Mouse (Mus musculus): ENCODE results near the gene Ttc3. TPM values are rescaled to one million over a fixed set of nuclear protein-coding genes. Genes with fewer than 3 reads are reported as not detected.

Ttc3 gene
- polyA plus RNA-seq, 2 experiments = 9.2 to 20.3 TPM

- Histone ChIP-seq H3K4me3 (ENCODE audit: insufficient read depth in 1 of 2, low read depth in 2 of 2, low read length in 2 of 2) (no peak overlapping the region), H3K27ac (no peak overlapping the region), H3K4me1 (replicated peaks; ENCODE audit: control insufficient read depth in 2 of 2, insufficient read depth in 2 of 2, low read length in 1 of 2) (peaks cover 0 to 8% of the 10 kb centered on the region in 2 experiments; a peak in 2 of 4 replicates), H3K4me2 (ENCODE audit: low read depth) (no peak overlapping the region), H3K9ac (replicated peaks) (no peak overlapping the region), H3K9me3 (ENCODE audit: control insufficient read depth, low read length) (no peaks in the 10 kb centered on the region), H3K36me3 (replicated peaks; ENCODE audit: control insufficient read depth, insufficient read depth, low read depth) (no peaks in the 10 kb centered on the region), H3K27me3 (ENCODE audit: control insufficient read depth, insufficient read depth, low read length) (no peaks in the 10 kb centered on the region)
- DNase-seq (ENCODE audit: low read depth in 3 of 3, low spot score in 3 of 3) (no peak), ATAC-seq (ENCODE audit: insufficient read depth) (no peak)
- 21% methylated on average over 9 of the region's 9 CpGs for WGBS (ENCODE audit: insufficient replicate concordance)
- no peak for TF ChIP-seq EP300 (IDR thresholded peaks at IDR 0.05; ENCODE audit: low read depth)
- no peak for TF ChIP-seq CTCF (IDR thresholded peaks at IDR 0.05; ENCODE audit: low read depth)
These were observed 16.0 kb upstream of the Ttc3 start for GRCm38 (mm10) chr16:94354450-94354849.

- WGBS (ENCODE audit: insufficient replicate concordance) = 28% methylated on average over 7 of the region's 7 CpGs
These were observed 14.4 kb upstream of the Ttc3 start for GRCm38 (mm10) chr16:94356046-94356445.

GRCm38 (mm10) chr16:94356776-94357494 lies 13.5 kb upstream of the Ttc3 start:
- H3K9me3 ChIP-seq (ENCODE audit: control insufficient read depth, low read length) = no peaks in the 10 kb centered on the region
- WGBS (ENCODE audit: insufficient replicate concordance) = 64% methylated on average over 11 of the region's 11 CpGs
- no peak for ATAC-seq (ENCODE audit: insufficient read depth)
- peaks cover 0 to 8% of the 10 kb centered on the region in 2 experiments; a peak in 2 of 4 replicates for H3K4me1 ChIP-seq (replicated peaks; ENCODE audit: control insufficient read depth in 2 of 2, insufficient read depth in 2 of 2, low read length in 1 of 2)
- DNase-seq (ENCODE audit: low read depth in 3 of 3, low spot score in 3 of 3) = no peak
- H3K9ac ChIP-seq (replicated peaks) = no peak overlapping the region
- H3K36me3 ChIP-seq (replicated peaks; ENCODE audit: control insufficient read depth, insufficient read depth, low read depth) = no peaks in the 10 kb centered on the region
- H3K4me3 ChIP-seq (ENCODE audit: insufficient read depth in 1 of 2, low read depth in 2 of 2, low read length in 2 of 2) = no peak overlapping the region
- no peak overlapping the region for H3K4me2 ChIP-seq (ENCODE audit: low read depth)
- H3K27ac ChIP-seq = no peak overlapping the region
- TF ChIP-seq EP300 (IDR thresholded peaks at IDR 0.05; ENCODE audit: low read depth) (no peak), CTCF (IDR thresholded peaks at IDR 0.05; ENCODE audit: low read depth) (no peak)
- H3K27me3 ChIP-seq (ENCODE audit: control insufficient read depth, insufficient read depth, low read length) = no peaks in the 10 kb centered on the region

More at GRCm38 (mm10) chr16:94356046-94356445, 14.4 kb upstream of the Ttc3 start:
- Histone ChIP-seq H3K9me3 (ENCODE audit: control insufficient read depth, low read length) (no peaks in the 10 kb centered on the region), H3K4me3 (ENCODE audit: insufficient read depth in 1 of 2, low read depth in 2 of 2, low read length in 2 of 2) (no peak overlapping the region), H3K27ac (no peak overlapping the region), H3K27me3 (ENCODE audit: control insufficient read depth, insufficient read depth, low read length) (no peaks in the 10 kb centered on the region), H3K36me3 (replicated peaks; ENCODE audit: control insufficient read depth, insufficient read depth, low read depth) (no peaks in the 10 kb centered on the region), H3K9ac (replicated peaks) (no peak overlapping the region), H3K4me1 (replicated peaks; ENCODE audit: control insufficient read depth in 2 of 2, insufficient read depth in 2 of 2, low read length in 1 of 2) (peaks cover 0 to 8% of the 10 kb centered on the region in 2 experiments; a peak in 2 of 4 replicates), H3K4me2 (ENCODE audit: low read depth) (no peak overlapping the region)
- TF ChIP-seq CTCF (IDR thresholded peaks at IDR 0.05; ENCODE audit: low read depth) (no peak), EP300 (IDR thresholded peaks at IDR 0.05; ENCODE audit: low read depth) (no peak)
- no peak for ATAC-seq (ENCODE audit: insufficient read depth)
- DNase-seq (ENCODE audit: low read depth in 3 of 3, low spot score in 3 of 3) = no peak

GRCm38 (mm10) chr16:94358091-94358490 lies 12.3 kb upstream of the Ttc3 start:
- no peak for TF ChIP-seq CTCF (IDR thresholded peaks at IDR 0.05; ENCODE audit: low read depth)
- TF ChIP-seq EP300 (IDR thresholded peaks at IDR 0.05; ENCODE audit: low read depth) = peak; percentile 67
- Histone ChIP-seq H3K4me1 (replicated peaks; ENCODE audit: control insufficient read depth in 2 of 2, insufficient read depth in 2 of 2, low read length in 1 of 2) (peaks cover 0 to 10% of the 10 kb centered on the region in 2 experiments; a peak in 2 of 4 replicates), H3K36me3 (replicated peaks; ENCODE audit: control insufficient read depth, insufficient read depth, low read depth) (no peaks in the 10 kb centered on the region), H3K27me3 (ENCODE audit: control insufficient read depth, insufficient read depth, low read length) (no peaks in the 10 kb centered on the region), H3K9me3 (ENCODE audit: control insufficient read depth, low read length) (no peaks in the 10 kb centered on the region), H3K4me3 (ENCODE audit: insufficient read depth in 1 of 2, low read depth in 2 of 2, low read length in 2 of 2) (no peak overlapping the region), H3K9ac (replicated peaks) (no peak overlapping the region), H3K4me2 (ENCODE audit: low read depth) (no peak overlapping the region), H3K27ac (no peak overlapping the region)
- 18% methylated on average over 3 of the region's 3 CpGs for WGBS (ENCODE audit: insufficient replicate concordance)
- ATAC-seq (ENCODE audit: insufficient read depth) (peak; percentile 79), DNase-seq (ENCODE audit: low read depth in 3 of 3, low spot score in 3 of 3) (peak in 1 of 3 experiments; percentile 12)

- Histone ChIP-seq H3K9ac (replicated peaks) (no peak overlapping the region), H3K27me3 (ENCODE audit: control insufficient read depth, insufficient read depth, low read length) (no peaks in the 10 kb centered on the region), H3K27ac (no peak overlapping the region), H3K4me3 (ENCODE audit: insufficient read depth in 1 of 2, low read depth in 2 of 2, low read length in 2 of 2) (no peak overlapping the region), H3K9me3 (ENCODE audit: control insufficient read depth, low read length) (no peaks in the 10 kb centered on the region), H3K36me3 (replicated peaks; ENCODE audit: control insufficient read depth, insufficient read depth, low read depth) (no peaks in the 10 kb centered on the region), H3K4me2 (ENCODE audit: low read depth) (no peak overlapping the region), H3K4me1 (replicated peaks; ENCODE audit: control insufficient read depth in 2 of 2, insufficient read depth in 2 of 2, low read length in 1 of 2) (peaks cover 0 to 10% of the 10 kb centered on the region in 2 experiments; a peak in 2 of 4 replicates)
- WGBS (ENCODE audit: insufficient replicate concordance) = 73% methylated on average over 13 of the region's 13 CpGs
- ATAC-seq (ENCODE audit: insufficient read depth) = no peak
- TF ChIP-seq CTCF (IDR thresholded peaks at IDR 0.05; ENCODE audit: low read depth) (no peak), EP300 (IDR thresholded peaks at IDR 0.05; ENCODE audit: low read depth) (no peak)
- DNase-seq (ENCODE audit: low read depth in 3 of 3, low spot score in 3 of 3) = no peak
These were observed 9.7 kb upstream of the Ttc3 start for GRCm38 (mm10) chr16:94360578-94361350.
